Mouse (Mus musculus) layer of hippocampus, postnatal 14 days (tissue): ENCODE results near the gene Lrrc14b. TPM values are rescaled to one million over a fixed set of nuclear protein-coding genes. Genes with fewer than 3 reads are reported as not detected.

ENCODE experiments used
- microRNA-seq, 2 experiments: library from miRNA; unstranded; fragments of <30 nt; microRNA quantifications; one replicate each; pipeline ENCODE4 v1.2.0; 2021
- total RNA-seq, 2 experiments: library from RNA; stranded (reverse); gene quantifications; 2 replicates each; pipeline ENCODE4 v1.2.3; 2021

Gene Lrrc14b
- total RNA-seq, 2 experiments from 2014 or later = 0.14 TPM; not detected in 1

Small RNA genes within 50 kb of the gene (microRNA-seq; reads per million reads assigned to microRNA genes)
- gene Mir692-3 = 0 reads per million in 2 experiments

Other genes starting within 250 kb of the Lrrc14b start
- gene Slc9a3, start 242.5 kb downstream of the Lrrc14b start, total RNA-seq = 1 to 10 TPM in 1 of 2 experiments, under 1 TPM in 1; 0.93 to 1.6 TPM
- 10 to 100 TPM; 66.3 to 71.9 TPM for gene Exoc3, start 155.3 kb downstream of the Lrrc14b start, total RNA-seq
- gene Ahrr, start 71.7 kb downstream of the Lrrc14b start, total RNA-seq = under 1 TPM; 0.85 to 0.93 TPM
- gene Pdcd6, start 46.4 kb downstream of the Lrrc14b start, total RNA-seq = 10 to 100 TPM; 72.6 to 73.5 TPM
- 100 to 1,000 TPM; 280 to 283 TPM for gene Sdha, start 13.7 kb downstream of the Lrrc14b start, total RNA-seq
- gene Ccdc127, start 13.7 kb downstream of the Lrrc14b start, total RNA-seq = 10 to 100 TPM; 63.4 to 74.2 TPM
- 1 to 10 TPM; 3.5 to 5.1 TPM for gene Zfp72, start 26.8 kb upstream of the Lrrc14b start, total RNA-seq
- 100 to 1,000 TPM; 263 to 269 TPM for gene Ftl1-ps1, start 35.7 kb upstream of the Lrrc14b start, total RNA-seq
- gene Zfp825, start 130.0 kb upstream of the Lrrc14b start, total RNA-seq = 1 to 10 TPM; 6.2 to 6.3 TPM